10 mouse cellular contexts compared by ENCODE assay signal in the genomic region with DNA sequence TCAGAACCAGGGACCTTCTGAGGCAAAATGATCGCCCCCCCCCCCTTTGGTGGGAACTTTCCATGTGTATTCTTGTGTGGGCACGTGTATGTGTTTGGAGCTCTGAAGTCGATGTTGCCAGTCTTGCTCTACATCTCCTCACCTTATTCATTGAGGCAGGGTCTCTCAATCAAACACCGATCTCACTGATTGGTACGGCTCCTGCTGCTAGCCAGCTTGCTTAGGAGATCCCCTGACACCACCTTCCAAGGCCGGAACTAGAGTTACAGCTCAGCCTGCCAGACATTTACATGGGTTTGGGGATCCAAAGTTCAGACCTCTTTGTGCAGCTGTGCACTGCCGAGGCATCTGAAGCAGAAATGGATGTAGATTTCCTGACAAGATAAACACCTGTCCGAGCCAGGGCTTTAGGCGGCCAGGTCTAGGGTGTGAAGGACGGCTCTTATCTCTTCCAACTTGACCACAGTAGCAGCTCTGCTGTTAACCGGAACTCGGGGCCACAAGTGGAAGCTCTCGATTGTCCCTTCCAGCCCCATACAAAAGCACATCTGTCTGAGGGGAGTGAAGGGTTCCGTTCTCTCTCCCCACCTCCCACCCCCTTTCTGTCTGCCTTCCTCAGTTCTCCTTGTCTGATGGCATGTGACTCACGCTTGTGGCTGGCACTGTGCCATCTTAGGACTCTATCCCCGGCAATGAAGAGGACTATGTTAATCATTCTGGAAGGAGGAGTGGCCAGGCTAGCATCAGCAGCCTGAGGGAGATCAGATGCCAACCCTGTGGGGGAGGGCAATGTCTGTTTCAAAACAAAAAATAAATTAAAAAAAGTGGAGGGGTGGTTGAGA. TPM values are rescaled to one million over a fixed set of nuclear protein-coding genes. Genes with fewer than 3 reads are reported as not detected.
A peak's percentile ranks its signal among the peaks of the same experiment; 100 is the strongest.
DNase-seq lines count a peak whose midpoint lies in the region; ATAC-seq lines count a peak whose summit lies in the region.
"Had no signal": no experiment of that assay in that cellular context is flagged by ENCODE, and none has a peak within 500 bp of the region (broad histone marks: within the 10 kb centered on the region; RNA-seq: fewer than 3 reads in every experiment).

No protein-coding gene starts in this region.

- WGBS in forebrain, embryonic 14.5 days, result 65% methylated on average over 16 of the region's 16 CpGs
- 84% methylated on average over 16 of the region's 16 CpGs for WGBS in forebrain, embryonic 11.5 days
- WGBS in midbrain, embryonic 11.5 days, result 86% methylated on average over 16 of the region's 16 CpGs
- WGBS in midbrain, embryonic 16.5 days, result 75% methylated on average over 16 of the region's 16 CpGs
- 59% methylated on average over 16 of the region's 16 CpGs for WGBS in intestine, embryonic 14.5 days

- no peak overlapping the region for H3K4me2 ChIP-seq in forebrain, embryonic 14.5 days (ENCODE audit: low read length)
- H3K4me2 ChIP-seq in forebrain, embryonic 11.5 days (ENCODE audit: low read depth, low read length, severe bottlenecking), result no peak overlapping the region
- H3K4me2 ChIP-seq in midbrain, embryonic 11.5 days, result no peak overlapping the region
- H3K4me2 ChIP-seq in midbrain, embryonic 16.5 days (ENCODE audit: low read length), result no peak overlapping the region
- H3K4me2 ChIP-seq in intestine, embryonic 14.5 days (ENCODE audit: low read length), result no peak overlapping the region

- peak; percentile 44 for DNase-seq in forebrain, embryonic 14.5 days (ENCODE audit: low spot score)
- DNase-seq in forebrain, embryonic 11.5 days (ENCODE audit: low spot score), result no peak
- peak; percentile 70 for DNase-seq in midbrain, embryonic 11.5 days (ENCODE audit: low spot score, missing footprints)
- DNase-seq in intestine, embryonic 14.5 days (ENCODE audit: low spot score), result no peak
- DNase-seq in urinary bladder, postnatal 25 days (ENCODE audit: low spot score), result no peak
- no peak for DNase-seq in urinary bladder, adult 2 months (ENCODE audit: low spot score)
- DNase-seq: thymus, adult 2 months had no signal

- ATAC-seq in forebrain, embryonic 14.5 days, result no peak; the same call in 1 of the 2 replicates
- no peak for ATAC-seq in forebrain, embryonic 11.5 days (replicated peaks; ENCODE audit: low FRiP score)
- ATAC-seq in midbrain, embryonic 11.5 days (ENCODE audit: low FRiP score), result no peak
- ATAC-seq in midbrain, embryonic 16.5 days, result no peak
- ATAC-seq in intestine, embryonic 14.5 days (replicated peaks; ENCODE audit: low FRiP score, low TSS enrichment, low read depth), result 0 out of 2 replicates have a peak, but pooled peaks have one; percentile 10
- 0 out of 2 replicates have a peak, but pooled peaks have one; percentile 9 for ATAC-seq in megakaryocyte progenitor cell, adult 5-6 weeks (replicated peaks; ENCODE audit: poor library complexity)
- ATAC-seq: inflammation-experienced regulatory T-cells, adult 6 months had no signal

- H3K36me3 ChIP-seq in forebrain, embryonic 14.5 days (ENCODE audit: control insufficient read depth, insufficient read depth, low read length), result no peaks in the 10 kb centered on the region
- H3K36me3 ChIP-seq in forebrain, embryonic 11.5 days (ENCODE audit: control insufficient read depth, insufficient read depth, low read length), result no peaks in the 10 kb centered on the region
- no peaks in the 10 kb centered on the region for H3K36me3 ChIP-seq in midbrain, embryonic 11.5 days (ENCODE audit: control insufficient read depth, insufficient read depth, low read length)
- peaks cover 2% of the 10 kb centered on the region for H3K36me3 ChIP-seq in midbrain, embryonic 16.5 days (ENCODE audit: control insufficient read depth, insufficient read depth, low read length)
- no peaks in the 10 kb centered on the region for H3K36me3 ChIP-seq in intestine, embryonic 14.5 days (ENCODE audit: control insufficient read depth, insufficient read depth, low read length)

- no peak overlapping the region for H3K27ac ChIP-seq in forebrain, embryonic 14.5 days (ENCODE audit: low read depth, low read length)
- H3K27ac ChIP-seq in forebrain, embryonic 11.5 days (ENCODE audit: low read depth, low read length), result no peak overlapping the region
- H3K27ac ChIP-seq in midbrain, embryonic 11.5 days (ENCODE audit: low read depth, low read length), result no peak overlapping the region
- H3K27ac ChIP-seq in midbrain, embryonic 16.5 days (ENCODE audit: low read length), result no peak overlapping the region
- no peak overlapping the region for H3K27ac ChIP-seq in intestine, embryonic 14.5 days (ENCODE audit: low read depth)

- peaks cover 9% of the 10 kb centered on the region; the same call in 1 of the 2 replicates for H3K4me1 ChIP-seq in forebrain, embryonic 14.5 days (ENCODE audit: control insufficient read depth, insufficient read depth, low read length)
- peaks cover 2% of the 10 kb centered on the region; the same call in 1 of the 2 replicates for H3K4me1 ChIP-seq in forebrain, embryonic 11.5 days (replicated peaks; ENCODE audit: control insufficient read depth, insufficient read depth, low read length)
- H3K4me1 ChIP-seq in midbrain, embryonic 11.5 days (ENCODE audit: control insufficient read depth, insufficient read depth, low read length), result no peaks in the 10 kb centered on the region
- peaks cover 9% of the 10 kb centered on the region; the same call in 1 of the 2 replicates for H3K4me1 ChIP-seq in midbrain, embryonic 16.5 days (ENCODE audit: control insufficient read depth, insufficient read depth, low read length)
- peaks cover 37% of the 10 kb centered on the region for H3K4me1 ChIP-seq in intestine, embryonic 14.5 days (replicated peaks; ENCODE audit: control insufficient read depth, insufficient read depth, low read length)

- no peaks in the 10 kb centered on the region for H3K27me3 ChIP-seq in forebrain, embryonic 14.5 days (replicated peaks; ENCODE audit: control insufficient read depth, insufficient read depth, low read length)
- no peaks in the 10 kb centered on the region for H3K27me3 ChIP-seq in forebrain, embryonic 11.5 days (ENCODE audit: control insufficient read depth, insufficient read depth, low read length)
- H3K27me3 ChIP-seq in midbrain, embryonic 11.5 days (ENCODE audit: control insufficient read depth, insufficient read depth, low read length), result no peaks in the 10 kb centered on the region
- no peaks in the 10 kb centered on the region for H3K27me3 ChIP-seq in midbrain, embryonic 16.5 days (ENCODE audit: control insufficient read depth, insufficient read depth, low read depth, low read length)
- no peaks in the 10 kb centered on the region for H3K27me3 ChIP-seq in intestine, embryonic 14.5 days (replicated peaks; ENCODE audit: control insufficient read depth, insufficient read depth, low read length)

- H3K4me3 ChIP-seq in forebrain, embryonic 14.5 days (ENCODE audit: low read depth, low read length), result no peak overlapping the region
- H3K4me3 ChIP-seq in forebrain, embryonic 11.5 days (ENCODE audit: low read depth, low read length), result no peak overlapping the region
- no peak overlapping the region for H3K4me3 ChIP-seq in midbrain, embryonic 11.5 days (ENCODE audit: low read depth, low read length)
- no peak overlapping the region for H3K4me3 ChIP-seq in midbrain, embryonic 16.5 days (ENCODE audit: low read depth, low read length)
- H3K4me3 ChIP-seq in intestine, embryonic 14.5 days (ENCODE audit: low read depth, low read length), result no peak overlapping the region

- no peak overlapping the region for H3K9ac ChIP-seq in forebrain, embryonic 14.5 days (ENCODE audit: low read length)
- H3K9ac ChIP-seq in forebrain, embryonic 11.5 days (ENCODE audit: low read length), result no peak overlapping the region
- no peak overlapping the region for H3K9ac ChIP-seq in midbrain, embryonic 11.5 days (ENCODE audit: low read length)
- no peak overlapping the region for H3K9ac ChIP-seq in midbrain, embryonic 16.5 days (ENCODE audit: low read depth, low read length)
- no peak overlapping the region for H3K9ac ChIP-seq in intestine, embryonic 14.5 days (ENCODE audit: low read length)

- H3K9me3 ChIP-seq in forebrain, embryonic 14.5 days (replicated peaks; ENCODE audit: control insufficient read depth, low read length), result no peaks in the 10 kb centered on the region
- H3K9me3 ChIP-seq in forebrain, embryonic 11.5 days (ENCODE audit: control insufficient read depth, low read length), result no peaks in the 10 kb centered on the region
- H3K9me3 ChIP-seq in midbrain, embryonic 11.5 days (ENCODE audit: control insufficient read depth, low read length), result no peaks in the 10 kb centered on the region
- H3K9me3 ChIP-seq in midbrain, embryonic 16.5 days (replicated peaks; ENCODE audit: control insufficient read depth, low read length, poor library complexity, severe bottlenecking), result no peaks in the 10 kb centered on the region
- H3K9me3 ChIP-seq in intestine, embryonic 14.5 days (ENCODE audit: control insufficient read depth, low read length), result no peaks in the 10 kb centered on the region

RNA-seq across cellular contexts. Expression of a gene that starts 30.5 kb away (rescaled TPM):
- polyA plus RNA-seq in forebrain, embryonic 14.5 days (2014; fragmentation: Nextera tagmentation; extraction: Ambion mirVana), result 81.2 and 87.4 TPM in 2 replicates
- polyA plus RNA-seq in forebrain, embryonic 11.5 days (2014; fragmentation: Nextera tagmentation; extraction: Ambion mirVana), result 105 and 107 TPM in 2 replicates
- polyA plus RNA-seq in midbrain, embryonic 11.5 days (2014; fragmentation: Nextera tagmentation; extraction: Ambion mirVana), result 101 and 110 TPM in 2 replicates
- 69.8 and 70.1 TPM in 2 replicates for polyA plus RNA-seq in midbrain, embryonic 16.5 days (2015; fragmentation: Nextera tagmentation; extraction: Ambion mirVana)
- 74.6 and 81.2 TPM in 2 replicates for polyA plus RNA-seq in intestine, embryonic 14.5 days (2014; fragmentation: Nextera tagmentation; extraction: Ambion mirVana)
- total RNA-seq in megakaryocyte progenitor cell, adult 5-6 weeks (2015), result 28.6 and 46.3 TPM in 2 replicates
- 14.2 and 17.6 TPM in 2 replicates for total RNA-seq in megakaryocyte progenitor cell, adult 5-6 weeks (2017)
- 47.5 and 51.8 TPM in 2 replicates for polyA plus RNA-seq in urinary bladder, adult 2 months (2012; rRNA removed)

RNA-seq across cellular contexts. Expression of a gene that starts 57.8 kb away (rescaled TPM):
- 16.2 and 17.1 TPM in 2 replicates for polyA plus RNA-seq in forebrain, embryonic 14.5 days (2014; fragmentation: Nextera tagmentation; extraction: Ambion mirVana)
- 14.1 and 14.7 TPM in 2 replicates for polyA plus RNA-seq in forebrain, embryonic 11.5 days (2014; fragmentation: Nextera tagmentation; extraction: Ambion mirVana)
- 12.7 and 13.6 TPM in 2 replicates for polyA plus RNA-seq in midbrain, embryonic 11.5 days (2014; fragmentation: Nextera tagmentation; extraction: Ambion mirVana)
- 9.6 and 10.1 TPM in 2 replicates for polyA plus RNA-seq in midbrain, embryonic 16.5 days (2015; fragmentation: Nextera tagmentation; extraction: Ambion mirVana)
- polyA plus RNA-seq in intestine, embryonic 14.5 days (2014; fragmentation: Nextera tagmentation; extraction: Ambion mirVana), result 24.4 and 25.3 TPM in 2 replicates
- total RNA-seq in megakaryocyte progenitor cell, adult 5-6 weeks (2015), result 16.9 and 19.7 TPM in 2 replicates
- total RNA-seq in megakaryocyte progenitor cell, adult 5-6 weeks (2017), result 5.0 and 5.7 TPM in 2 replicates
- polyA plus RNA-seq in urinary bladder, adult 2 months (2012; rRNA removed), result 43.6 and 67.2 TPM in 2 replicates

Comparison
In these comparisons a context has a peak if more than half of its experiments do, and no peak if none do; other contexts are left out.
1. DNase-seq: peak in forebrain, embryonic 14.5 days (single experiment) and midbrain, embryonic 11.5 days (single experiment); none in forebrain, embryonic 11.5 days (single experiment), intestine, embryonic 14.5 days (single experiment), urinary bladder, postnatal 25 days (single experiment) and urinary bladder, adult 2 months (single experiment).
2. ATAC-seq: peak in intestine, embryonic 14.5 days (single experiment) and megakaryocyte progenitor cell, adult 5-6 weeks (single experiment); none in forebrain, embryonic 14.5 days (single experiment), forebrain, embryonic 11.5 days (single experiment), midbrain, embryonic 11.5 days (single experiment) and midbrain, embryonic 16.5 days (single experiment).